Mouse (Mus musculus): ENCODE measurements around the gene Dnmt3b. TPM values are rescaled to one million over a fixed set of nuclear protein-coding genes. Genes with fewer than 3 reads are reported as not detected.
"Not testable (repeated sequence)": the region's sequence is repeated elsewhere in the genome, so short reads cannot be mapped to it uniquely, and the experiment has no call there.

Dnmt3b gene
- total and polyA plus RNA-seq, 3 experiments: 5.3 to 9.4 (median 8.4) TPM

DNA sequence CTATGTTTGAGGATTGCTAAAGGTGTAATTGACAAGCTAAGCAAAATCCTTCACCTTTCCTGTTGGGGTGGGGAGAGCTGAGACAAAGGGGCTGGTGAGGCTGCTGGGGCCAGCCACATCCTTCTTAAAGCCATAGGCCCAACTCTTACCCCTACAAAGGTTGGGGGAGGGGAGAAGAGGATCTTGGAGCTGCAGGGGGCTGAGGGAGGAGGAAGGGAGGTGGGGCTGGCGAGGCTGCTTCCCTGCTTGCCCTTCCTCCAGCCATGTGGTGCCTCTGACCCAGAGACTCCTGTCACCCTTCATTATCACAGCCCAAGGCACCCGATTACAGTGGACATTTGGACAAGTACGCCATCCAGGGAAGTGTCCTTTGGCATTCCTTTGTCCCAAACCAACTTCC is 2.4 kb downstream of the Dnmt3b start:
- in situ Hi-C loops (cut with MboI; ENCODE audit: low pct_ligation_motif_present, low pct_unique_long_range_greater_than_20kb, low sequenced_read_pairs) (no loop called here), dilution Hi-C loops (cut with MboI; ENCODE audit: extremely low pct_ligation_motif_present, extremely low pct_unique_long_range_greater_than_20kb, low sequenced_read_pairs) (no loop called here)
- H3K4me1 ChIP-seq (ENCODE audit: control insufficient read depth in 1 of 2, insufficient read depth in 2 of 2): peaks cover 3 to 19% of the 10 kb centered on the region in 2 experiments; a peak in 3 of 4 replicates
- H3K4me3 ChIP-seq (replicated peaks in 1 of 3; ENCODE audit: low read depth in 2 of 3, low read length in 2 of 3, poor library complexity in 1 of 3): no peak overlapping the region
- H3K9ac ChIP-seq (ENCODE audit: insufficient read depth, low read depth): no peak overlapping the region
- H3K9me3 ChIP-seq (replicated peaks; ENCODE audit: low read length): no peaks in the 10 kb centered on the region
- no peak overlapping the region for H3K27ac ChIP-seq (ENCODE audit: insufficient read depth, low read depth)
- peaks cover 0 to 2% of the 10 kb centered on the region in 2 experiments for H3K36me3 ChIP-seq (replicated peaks in 1 of 2; ENCODE audit: control insufficient read depth in 1 of 2, insufficient read depth in 1 of 2, low read length in 1 of 2)
- H3K27me3 ChIP-seq (replicated peaks): peaks cover 16% of the 10 kb centered on the region
- H3K79me2 ChIP-seq (replicated peaks; ENCODE audit: control insufficient read depth, extremely low read depth, insufficient read depth, poor library complexity, severe bottlenecking): no peaks in the 10 kb centered on the region
- no peak for DNase-seq (ENCODE audit: extremely low read depth)
- H3K4me2 ChIP-seq (ENCODE audit: insufficient read depth, low read depth, poor library complexity, severe bottlenecking): no peak overlapping the region
- no peak for TF ChIP-seq GABPA (IDR thresholded peaks at IDR 0.05; ENCODE audit: insufficient replicate concordance, low read depth, low read length)
- TF ChIP-seq JUN (IDR thresholded peaks at IDR 0.05; ENCODE audit: insufficient read depth, low read depth, low read length): no peak
- no peak for TF ChIP-seq MAX (IDR thresholded peaks at IDR 0.05; ENCODE audit: low read length)
- TF ChIP-seq HCFC1 (IDR thresholded peaks at IDR 0.05; ENCODE audit: low read depth, low read length): no peak

DNA sequence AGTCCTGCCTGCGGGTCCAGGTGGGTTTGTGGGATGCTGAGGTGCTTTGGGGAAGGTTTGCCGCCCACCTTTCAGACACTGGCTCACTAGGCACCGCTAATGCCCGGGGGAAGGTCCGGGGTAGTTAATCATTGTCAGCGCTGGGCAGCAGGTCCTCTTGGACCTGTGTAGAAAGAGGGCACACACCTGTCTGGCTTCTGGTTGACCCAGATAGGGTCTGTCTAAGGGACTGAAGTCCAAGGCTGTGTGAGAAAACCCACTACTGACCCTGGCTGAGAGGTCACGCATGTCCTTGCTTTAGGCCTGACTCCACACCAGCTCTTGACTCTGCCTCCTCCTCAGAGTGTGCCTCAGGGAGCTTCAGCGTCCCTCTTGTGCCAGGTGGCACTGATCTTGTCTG is 8.4 kb downstream of the Dnmt3b start:
- H3K4me1 ChIP-seq (ENCODE audit: control insufficient read depth in 1 of 2, insufficient read depth in 2 of 2); H3K9me3 ChIP-seq (replicated peaks; ENCODE audit: low read length); H3K9ac ChIP-seq (ENCODE audit: insufficient read depth, low read depth); dilution Hi-C loops (cut with MboI; ENCODE audit: extremely low pct_ligation_motif_present, extremely low pct_unique_long_range_greater_than_20kb, low sequenced_read_pairs); H3K79me2 ChIP-seq (replicated peaks; ENCODE audit: control insufficient read depth, extremely low read depth, insufficient read depth, poor library complexity, severe bottlenecking); in situ Hi-C loops (cut with MboI; ENCODE audit: low pct_ligation_motif_present, low pct_unique_long_range_greater_than_20kb, low sequenced_read_pairs); DNase-seq (ENCODE audit: extremely low read depth); H3K4me3 ChIP-seq (replicated peaks in 1 of 3; ENCODE audit: low read depth in 2 of 3, low read length in 2 of 3, poor library complexity in 1 of 3); H3K27ac ChIP-seq (ENCODE audit: insufficient read depth, low read depth); H3K4me2 ChIP-seq (ENCODE audit: insufficient read depth, low read depth, poor library complexity, severe bottlenecking); H3K27me3 ChIP-seq (replicated peaks): not testable (repeated sequence)
- peaks cover 3 to 14% of the 10 kb centered on the region in 2 experiments for H3K36me3 ChIP-seq (replicated peaks in 1 of 2; ENCODE audit: control insufficient read depth in 1 of 2, insufficient read depth in 1 of 2, low read length in 1 of 2)

DNA sequence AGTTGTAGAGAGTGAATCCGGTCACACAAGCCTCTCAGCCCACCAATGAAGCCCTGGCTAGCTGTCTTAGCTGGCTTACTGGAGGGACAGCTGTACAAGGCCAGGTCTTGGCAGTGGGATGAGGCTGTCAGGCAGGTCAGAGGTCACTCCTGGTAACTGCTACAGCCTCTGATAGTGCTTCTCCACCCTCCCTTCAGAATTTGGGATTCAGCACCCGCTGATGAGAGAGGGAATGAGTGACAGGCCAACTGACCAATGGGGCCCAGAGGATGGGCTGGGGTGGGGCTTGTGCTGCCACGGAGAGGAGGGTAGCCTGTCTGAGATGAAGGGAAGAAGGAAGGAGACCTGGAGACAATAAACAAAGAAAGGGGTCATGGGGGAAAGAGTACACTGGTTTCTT is 11.4 kb downstream of the Dnmt3b start:
- H3K79me2 ChIP-seq (replicated peaks; ENCODE audit: control insufficient read depth, extremely low read depth, insufficient read depth, poor library complexity, severe bottlenecking): no peaks in the 10 kb centered on the region
- no peak overlapping the region for H3K4me2 ChIP-seq (ENCODE audit: insufficient read depth, low read depth, poor library complexity, severe bottlenecking)
- no peak for TF ChIP-seq TBP (conservative IDR thresholded peaks at IDR 0.05; ENCODE audit: low read depth, low read length)
- no peak for TF ChIP-seq SIN3A (IDR thresholded peaks at IDR 0.05; ENCODE audit: low read length)
- TF ChIP-seq MYC (IDR thresholded peaks at IDR 0.05; ENCODE audit: low read depth, low read length): no peak
- no peak for TF ChIP-seq SMC3 (IDR thresholded peaks at IDR 0.05; ENCODE audit: low read depth, low read length)
- TF ChIP-seq ZKSCAN1 (IDR thresholded peaks at IDR 0.05; ENCODE audit: borderline replicate concordance, low read depth, low read length): no peak
- TF ChIP-seq JUN (IDR thresholded peaks at IDR 0.05; ENCODE audit: insufficient read depth, low read depth, low read length): no peak
- no peak for TF ChIP-seq BHLHE40 (IDR thresholded peaks at IDR 0.05; ENCODE audit: low read depth, low read length)
- TF ChIP-seq RCOR1 (conservative IDR thresholded peaks at IDR 0.05; ENCODE audit: low read depth, low read length): no peak
- no peak for TF ChIP-seq IRF4 (IDR thresholded peaks at IDR 0.05; ENCODE audit: low read depth, low read length)
- no peaks in the 10 kb centered on the region for H3K4me1 ChIP-seq (ENCODE audit: control insufficient read depth in 1 of 2, insufficient read depth in 2 of 2)
- no peak overlapping the region for H3K27ac ChIP-seq (ENCODE audit: insufficient read depth, low read depth)
- no peaks in the 10 kb centered on the region for H3K27me3 ChIP-seq (replicated peaks)
- H3K9ac ChIP-seq (ENCODE audit: insufficient read depth, low read depth): no peak overlapping the region
- no peaks in the 10 kb centered on the region for H3K9me3 ChIP-seq (replicated peaks; ENCODE audit: low read length)
- in situ Hi-C loops (cut with MboI; ENCODE audit: low pct_ligation_motif_present, low pct_unique_long_range_greater_than_20kb, low sequenced_read_pairs) (no loop called here), dilution Hi-C loops (cut with MboI; ENCODE audit: extremely low pct_ligation_motif_present, extremely low pct_unique_long_range_greater_than_20kb, low sequenced_read_pairs) (no loop called here)
- no peak overlapping the region for H3K4me3 ChIP-seq (replicated peaks in 1 of 3; ENCODE audit: low read depth in 2 of 3, low read length in 2 of 3, poor library complexity in 1 of 3)
- DNase-seq (ENCODE audit: extremely low read depth): no peak
- peaks cover 8 to 37% of the 10 kb centered on the region in 2 experiments for H3K36me3 ChIP-seq (replicated peaks in 1 of 2; ENCODE audit: control insufficient read depth in 1 of 2, insufficient read depth in 1 of 2, low read length in 1 of 2)
